Comparison of ENCODE assay signal across 24 mouse cellular contexts in the genomic region with DNA sequence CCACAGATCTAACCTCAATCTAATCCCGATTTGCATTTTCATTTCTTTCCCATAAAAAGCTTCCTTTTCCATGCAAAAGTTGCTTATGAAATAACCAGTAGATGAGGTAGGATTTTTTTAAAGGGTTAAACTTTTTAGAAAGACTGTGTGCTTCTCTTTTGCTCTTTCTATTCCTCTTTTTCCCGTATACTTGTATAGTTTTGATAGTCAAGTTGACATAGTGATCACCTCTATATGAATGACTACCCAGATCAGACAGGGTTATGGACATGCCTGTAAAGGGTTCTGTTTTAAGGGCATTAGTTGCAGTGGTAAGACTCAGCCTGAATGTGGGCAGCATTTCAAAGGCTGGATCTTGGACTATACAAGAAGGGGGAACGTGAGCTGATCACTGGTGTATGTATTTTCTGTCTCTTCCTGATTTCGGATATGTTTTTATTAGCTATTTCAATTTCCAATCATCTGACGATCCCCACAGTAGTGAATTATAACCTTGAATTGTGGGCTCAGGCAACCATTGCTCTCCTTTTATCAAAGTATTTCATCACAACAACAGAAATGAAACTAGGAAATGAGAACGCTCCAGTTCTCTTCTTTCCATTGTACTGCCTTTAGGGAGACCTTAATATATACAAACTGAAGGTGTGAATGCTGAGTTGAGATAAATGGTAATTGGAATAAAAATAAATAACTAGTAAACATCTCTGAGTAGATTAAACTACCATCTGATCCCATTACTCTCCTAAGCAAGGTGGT. TPM values are rescaled to one million over a fixed set of nuclear protein-coding genes. Genes with fewer than 3 reads are reported as not detected.
A peak's percentile ranks its signal among the peaks of the same experiment; 100 is the strongest.
DNase-seq lines count a peak whose midpoint lies in the region; ATAC-seq and TF ChIP-seq lines count a peak whose summit lies in the region.
"Had no signal": no experiment of that assay in that cellular context is flagged by ENCODE, and none has a peak within 500 bp of the region (broad histone marks: within the 10 kb centered on the region; RNA-seq: fewer than 3 reads in every experiment).

No protein-coding gene starts in this region.

- no peaks in the 10 kb centered on the region; the same call in 1 of the 2 replicates for H3K4me1 ChIP-seq in intestine, postnatal 0 days (replicated peaks; ENCODE audit: control insufficient read depth, insufficient read depth, low read length)
- H3K4me1 ChIP-seq in intestine, embryonic 15.5 days (replicated peaks), result no peaks in the 10 kb centered on the region
- H3K4me1 ChIP-seq in kidney, embryonic 14.5 days (ENCODE audit: control insufficient read depth, insufficient read depth, low read length), result no peaks in the 10 kb centered on the region

- peak overlapping the region; percentile 28; the same call in 1 of the 2 replicates for H3K27ac ChIP-seq in intestine, postnatal 0 days (ENCODE audit: low read depth, low read length)
- H3K27ac ChIP-seq in intestine, embryonic 15.5 days, result no peak overlapping the region
- no peak overlapping the region for H3K27ac ChIP-seq in kidney, embryonic 14.5 days (ENCODE audit: low read depth, low read length)

- TF ChIP-seq CTCF in intestine, postnatal 0 days (IDR thresholded peaks at IDR 0.05; ENCODE audit: low read depth), result no peak

- DNase-seq in cerebellum, postnatal 25 days, result no peak
- DNase-seq in thymus, postnatal 36 days, result no peak
- DNase-seq: adrenal gland, adult 2 months; adrenal gland, adult 8-10 months; adrenal gland, postnatal 10 days; adrenal gland, postnatal 14 days; adrenal gland, postnatal 25 days; adrenal gland, postnatal 36 days; B cell, adult 2 months; cerebellum, adult 11 months; cerebellum, adult 11-12 months had no signal

- H3K36me3 ChIP-seq in intestine, postnatal 0 days (ENCODE audit: control insufficient read depth, insufficient read depth), result no peaks in the 10 kb centered on the region
- H3K36me3 ChIP-seq in intestine, embryonic 15.5 days, result no peaks in the 10 kb centered on the region
- H3K36me3 ChIP-seq in kidney, embryonic 14.5 days (ENCODE audit: control insufficient read depth, insufficient read depth, low read length), result no peaks in the 10 kb centered on the region
- H3K36me3 ChIP-seq: G1E had no signal

- 78% methylated on average over 6 of the region's 6 CpGs for WGBS in intestine, postnatal 0 days
- 90% methylated on average over 6 of the region's 6 CpGs for WGBS in intestine, embryonic 15.5 days
- WGBS in kidney, embryonic 14.5 days, result 87% methylated on average over 6 of the region's 6 CpGs

- no peak overlapping the region for H3K4me2 ChIP-seq in intestine, postnatal 0 days (replicated peaks; ENCODE audit: low read depth)
- H3K4me2 ChIP-seq in intestine, embryonic 15.5 days (replicated peaks), result no peak overlapping the region
- no peak overlapping the region for H3K4me2 ChIP-seq in kidney, embryonic 14.5 days (replicated peaks; ENCODE audit: low read depth, low read length)

- no peak overlapping the region for H3K9ac ChIP-seq in intestine, postnatal 0 days (ENCODE audit: low read depth, low read length)
- H3K9ac ChIP-seq in intestine, embryonic 15.5 days, result no peak overlapping the region
- no peak overlapping the region for H3K9ac ChIP-seq in kidney, embryonic 14.5 days (ENCODE audit: low read depth, low read length)

- no peaks in the 10 kb centered on the region for H3K27me3 ChIP-seq in intestine, postnatal 0 days (replicated peaks; ENCODE audit: control insufficient read depth, insufficient read depth, low read length)
- no peaks in the 10 kb centered on the region for H3K27me3 ChIP-seq in intestine, embryonic 15.5 days (replicated peaks)
- no peaks in the 10 kb centered on the region for H3K27me3 ChIP-seq in kidney, embryonic 14.5 days (ENCODE audit: control insufficient read depth, insufficient read depth, low read length)
- H3K27me3 ChIP-seq: CH12.LX had no signal

- H3K4me3 ChIP-seq in intestine, postnatal 0 days (ENCODE audit: low read depth, low read length), result no peak overlapping the region
- H3K4me3 ChIP-seq in intestine, embryonic 15.5 days (replicated peaks), result no peak overlapping the region
- no peak overlapping the region for H3K4me3 ChIP-seq in kidney, embryonic 14.5 days (ENCODE audit: low read length)

- no peaks in the 10 kb centered on the region for H3K9me3 ChIP-seq in intestine, postnatal 0 days (ENCODE audit: control insufficient read depth)
- no peaks in the 10 kb centered on the region for H3K9me3 ChIP-seq in intestine, embryonic 15.5 days
- no peaks in the 10 kb centered on the region for H3K9me3 ChIP-seq in kidney, embryonic 14.5 days (ENCODE audit: control insufficient read depth, low read length)
- H3K9me3 ChIP-seq: G1E had no signal

- no peak for ATAC-seq in intestine, postnatal 0 days
- no peak for ATAC-seq in intestine, embryonic 15.5 days
- peak; percentile 79 for ATAC-seq in granulocyte monocyte progenitor cell, adult 5-6 weeks (replicated peaks; ENCODE audit: poor library complexity, severe bottlenecking)
- peak; percentile 84 for ATAC-seq in megakaryocyte, adult 5-6 weeks (ENCODE audit: poor library complexity, severe bottlenecking)
- ATAC-seq in megakaryocyte progenitor cell, adult 5-6 weeks (replicated peaks; ENCODE audit: poor library complexity), result 0 out of 2 replicates have a peak, but pooled peaks have one; percentile 48
- no peak for ATAC-seq in kidney, embryonic 14.5 days (ENCODE audit: low FRiP score, low TSS enrichment)
- ATAC-seq: activated CD4-positive, CD25-positive, alpha-beta regulatory T cell, adult 4 months; CD4-positive, CD25-positive, alpha-beta regulatory T cell, adult 4 months; Patski had no signal

RNA-seq across cellular contexts. Expression of gene Tfec, which starts 35.3 kb away (rescaled TPM):
- 79.5 and 96.7 TPM in 2 replicates for polyA plus RNA-seq in intestine, postnatal 0 days (2015; fragmentation: Nextera tagmentation; extraction: Ambion mirVana)
- polyA plus RNA-seq in intestine, embryonic 15.5 days (2015; fragmentation: Nextera tagmentation; extraction: Ambion mirVana), result 53.6 and 57.1 TPM in 2 replicates
- total RNA-seq in granulocyte monocyte progenitor cell, adult 5-6 weeks (2014; fragmentation: Nextera tagmentation), result 99.3 and 111 TPM in 2 replicates
- 129 and 130 TPM in 2 replicates for total RNA-seq in granulocyte monocyte progenitor cell, adult 5-6 weeks (2017)
- 66.1 and 70.5 TPM in 2 replicates for total RNA-seq in megakaryocyte, adult 5-6 weeks (2015)
- 53.9 and 68.7 TPM in 2 replicates for total RNA-seq in megakaryocyte, adult 5-6 weeks (2017)
- 117 and 135 TPM in 2 replicates for total RNA-seq in megakaryocyte progenitor cell, adult 5-6 weeks (2015)
- 107 and 121 TPM in 2 replicates for total RNA-seq in megakaryocyte progenitor cell, adult 5-6 weeks (2017)
- 1.9 and 2.0 TPM in 2 replicates for polyA plus RNA-seq in kidney, embryonic 14.5 days (2014; fragmentation: Nextera tagmentation; extraction: Ambion mirVana)
- total RNA-seq: CH12.LX, MEL had no signal
- polyA plus RNA-seq: activated CD4-positive, CD25-positive, alpha-beta regulatory T cell, adult 4 months; adrenal gland, adult 2 months; C2C12; G1E; Patski had no signal

Comparison
In these comparisons a context has a peak if more than half of its experiments do, and no peak if none do; other contexts are left out.
1. ATAC-seq: peak in granulocyte monocyte progenitor cell, adult 5-6 weeks (single experiment), megakaryocyte, adult 5-6 weeks (single experiment) and megakaryocyte progenitor cell, adult 5-6 weeks (single experiment); none in intestine, postnatal 0 days (single experiment), intestine, embryonic 15.5 days (single experiment) and kidney, embryonic 14.5 days (single experiment).